Mouse (Mus musculus): ENCODE measurements around the gene Stk32c.

DNA sequence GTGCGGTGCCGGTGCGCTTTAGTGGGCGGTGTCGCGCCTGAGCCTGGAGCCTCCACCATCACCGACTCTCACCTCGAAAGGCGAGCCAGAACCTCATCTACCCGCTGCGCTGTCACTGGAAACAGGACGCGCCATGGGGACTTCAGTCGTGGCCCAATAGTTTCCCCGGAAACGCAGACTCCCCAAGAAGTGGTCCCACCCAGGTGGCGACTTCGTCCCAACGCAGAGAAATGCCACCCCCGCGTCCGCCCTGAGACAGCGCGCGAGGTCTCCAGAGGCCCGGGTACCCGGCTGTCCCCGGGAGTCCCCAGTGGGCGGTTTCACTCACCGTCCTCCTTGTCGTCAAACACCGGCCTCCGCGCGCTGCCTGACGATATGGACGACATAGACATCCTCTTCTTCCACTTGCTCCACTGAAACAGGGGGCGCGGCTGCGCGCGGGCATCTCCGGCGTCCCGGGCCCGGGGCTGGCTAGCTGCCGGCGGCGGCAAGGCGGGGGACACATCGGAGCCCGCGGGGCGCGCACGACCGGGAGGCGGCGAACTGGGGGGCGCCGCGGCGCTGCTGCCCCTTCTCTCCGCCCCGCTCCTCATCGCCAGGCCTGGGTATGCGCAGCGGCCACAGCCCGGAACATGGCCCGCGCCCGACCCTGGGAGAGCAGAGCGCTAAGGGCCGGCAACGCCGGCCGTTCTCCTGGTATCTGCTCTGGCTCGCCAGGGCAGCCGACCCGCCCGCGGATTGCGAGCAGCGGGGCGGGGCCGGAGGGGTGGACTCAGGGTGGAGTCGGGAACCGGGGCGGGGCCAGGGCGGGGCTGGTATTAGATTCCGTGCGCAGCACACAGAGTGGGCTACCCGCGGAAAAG, 25.1 kb downstream of the Stk32c start:
- TF ChIP-seq POLR2A (IDR thresholded peaks at IDR 0.05; ENCODE audit: extremely low read depth, insufficient read depth, low read length) (0 out of 2 replicates have a peak, but pooled peaks have one; percentile 20), CTCF (IDR thresholded peaks at IDR 0.05; ENCODE audit: extremely low read depth, insufficient read depth, low read length) (no peak)
